Mouse (Mus musculus): ENCODE results near the gene Ide. TPM values are rescaled to one million over a fixed set of nuclear protein-coding genes. Genes with fewer than 3 reads are reported as not detected.

The Ide gene
- 79.6 TPM for polyA plus RNA-seq (2014; fragmentation: Illumina TruSeq; extraction: RNeasy Lipid Tissue Mini Kit (QIAGEN cat#74804); ENCODE audit: low read depth, low replicate concordance)

GRCm38 (mm10) chr19:37337752-37338151 is at the start of gene Ide:
Gene Ide, minus strand, starts transcription at chr19:37337852.

GRCm38 (mm10) chr19:37375755-37376615 is 38.3 kb upstream of the Ide start, which contains the start of gene Kif11:
Gene Kif11, plus strand, starts transcription at chr19:37376403.

Other genes starting within 250 kb of the Ide start
- 189 TPM for gene March5, start 130.3 kb downstream of the Ide start, polyA plus RNA-seq (2014; fragmentation: Illumina TruSeq; extraction: RNeasy Lipid Tissue Mini Kit (QIAGEN cat#74804); ENCODE audit: low read depth, low replicate concordance)
- gene Cpeb3, start 129.3 kb downstream of the Ide start, polyA plus RNA-seq (2014; fragmentation: Illumina TruSeq; extraction: RNeasy Lipid Tissue Mini Kit (QIAGEN cat#74804); ENCODE audit: low read depth, low replicate concordance): 19.0 TPM
- gene Kif11, start 38.6 kb upstream of the Ide start, polyA plus RNA-seq (2014; fragmentation: Illumina TruSeq; extraction: RNeasy Lipid Tissue Mini Kit (QIAGEN cat#74804); ENCODE audit: low read depth, low replicate concordance): 1.3 TPM
- 6.3 TPM for gene Hhex, start 97.0 kb upstream of the Ide start, polyA plus RNA-seq (2014; fragmentation: Illumina TruSeq; extraction: RNeasy Lipid Tissue Mini Kit (QIAGEN cat#74804); ENCODE audit: low read depth, low replicate concordance)
- gene Exoc6, start 212.6 kb upstream of the Ide start, polyA plus RNA-seq (2014; fragmentation: Illumina TruSeq; extraction: RNeasy Lipid Tissue Mini Kit (QIAGEN cat#74804); ENCODE audit: low read depth, low replicate concordance): 139 TPM

Measured in kidney, adult 10 weeks (tissue).